Comparison of ENCODE assay signal across 9 mouse cellular contexts in genomic region chr13:44209036-44209435, GRCm38 (mm10).
DNase-seq lines count a peak whose midpoint lies in the region; ATAC-seq and TF ChIP-seq lines count a peak whose summit lies in the region.
"Had no signal": no experiment of that assay in that cellular context is flagged by ENCODE, and none has a peak within 500 bp of the region (broad histone marks: within the 10 kb centered on the region; RNA-seq: fewer than 3 reads in every experiment).

No protein-coding gene starts in this region.

- no peaks in the 10 kb centered on the region for H3K36me3 ChIP-seq in heart, embryonic 11.5 days (ENCODE audit: control insufficient read depth, insufficient read depth, low read length)
- H3K36me3 ChIP-seq in hindbrain, embryonic 11.5 days (ENCODE audit: control insufficient read depth, insufficient read depth, low read length), result no peaks in the 10 kb centered on the region
- no peaks in the 10 kb centered on the region for H3K36me3 ChIP-seq in midbrain, embryonic 12.5 days
- H3K36me3 ChIP-seq: embryonic facial prominence, embryonic 13.5 days had no signal

- H3K27me3 ChIP-seq in heart, embryonic 11.5 days (ENCODE audit: control insufficient read depth, insufficient read depth, low read length), result no peaks in the 10 kb centered on the region
- H3K27me3 ChIP-seq in hindbrain, embryonic 11.5 days (ENCODE audit: control insufficient read depth, insufficient read depth, low read length), result peaks cover 12% of the 10 kb centered on the region
- H3K27me3 ChIP-seq in midbrain, embryonic 12.5 days, result peaks cover 80% of the 10 kb centered on the region

- WGBS in heart, embryonic 11.5 days (ENCODE audit: insufficient replicate concordance), result 38% methylated on average over 11 of the region's 11 CpGs
- 6% methylated on average over 11 of the region's 11 CpGs for WGBS in hindbrain, embryonic 11.5 days
- WGBS in midbrain, embryonic 12.5 days, result 16% methylated on average over 11 of the region's 11 CpGs

- peaks cover 21% of the 10 kb centered on the region for H3K4me1 ChIP-seq in heart, embryonic 11.5 days (ENCODE audit: control insufficient read depth, insufficient read depth, low read length)
- 0 out of 2 replicates have a peak, but pooled peaks cover 2% of the 10 kb centered on the region for H3K4me1 ChIP-seq in hindbrain, embryonic 11.5 days (replicated peaks; ENCODE audit: control insufficient read depth, insufficient read depth, low read length)
- peaks cover 39% of the 10 kb centered on the region for H3K4me1 ChIP-seq in midbrain, embryonic 12.5 days

- no peak for DNase-seq in heart, adult 8-10 months (ENCODE audit: low spot score)
- peak; percentile 61 for DNase-seq in brain, embryonic 14.5 days (ENCODE audit: low read depth)
- DNase-seq in hindbrain, embryonic 11.5 days (ENCODE audit: low spot score), result peak; percentile 35
- DNase-seq in frontal cortex, adult 2 months (ENCODE audit: extremely low spot score in 1 of 2, low spot score in 1 of 2), result no peak
- DNase-seq in yolk sac, embryonic 10.5 days (ENCODE audit: low spot score), result no peak
- DNase-seq in ovary, postnatal 36 days (ENCODE audit: low spot score), result no peak

- no peak for ATAC-seq in heart, embryonic 11.5 days (replicated peaks; ENCODE audit: insufficient number of reproducible peaks, low FRiP score, low TSS enrichment)
- no peak for ATAC-seq in hindbrain, embryonic 11.5 days (ENCODE audit: low FRiP score)
- ATAC-seq in midbrain, embryonic 12.5 days (ENCODE audit: low FRiP score, low read depth), result no peak

- H3K4me2 ChIP-seq in heart, embryonic 11.5 days, result peak overlapping the region; percentile 22; the same call in 1 of the 2 replicates
- peak overlapping the region; percentile 27; the same call in 1 of the 2 replicates for H3K4me2 ChIP-seq in hindbrain, embryonic 11.5 days (replicated peaks; ENCODE audit: low read depth, low read length)
- peak overlapping the region; percentile 35 for H3K4me2 ChIP-seq in midbrain, embryonic 12.5 days (replicated peaks)
- H3K4me2 ChIP-seq: embryonic facial prominence, embryonic 13.5 days had no signal

- TF ChIP-seq POLR2A in brain, embryonic 14.5 days (IDR thresholded peaks at IDR 0.05; ENCODE audit: borderline replicate concordance, extremely low read depth, insufficient read depth, insufficient read length, poor library complexity, severe bottlenecking), result no peak

- H3K9me3 ChIP-seq in heart, embryonic 11.5 days (replicated peaks; ENCODE audit: control insufficient read depth, low read length), result no peaks in the 10 kb centered on the region
- H3K9me3 ChIP-seq in hindbrain, embryonic 11.5 days (ENCODE audit: control insufficient read depth, low read length), result no peaks in the 10 kb centered on the region
- no peaks in the 10 kb centered on the region for H3K9me3 ChIP-seq in midbrain, embryonic 12.5 days
- H3K9me3 ChIP-seq: embryonic facial prominence, embryonic 13.5 days had no signal

- H3K9ac ChIP-seq in heart, embryonic 11.5 days (ENCODE audit: low read depth, low read length), result no peak overlapping the region
- H3K9ac ChIP-seq in hindbrain, embryonic 11.5 days (ENCODE audit: low read depth, low read length), result no peak overlapping the region
- no peak overlapping the region for H3K9ac ChIP-seq in midbrain, embryonic 12.5 days (replicated peaks)
- H3K9ac ChIP-seq: embryonic facial prominence, embryonic 13.5 days had no signal

- TF ChIP-seq CTCF in brain, embryonic 14.5 days (IDR thresholded peaks at IDR 0.05; ENCODE audit: borderline replicate concordance, extremely low read depth, insufficient read depth, insufficient read length), result no peak

- H3K4me3 ChIP-seq in heart, embryonic 11.5 days (ENCODE audit: low read depth, low read length), result no peak overlapping the region
- H3K4me3 ChIP-seq in hindbrain, embryonic 11.5 days (ENCODE audit: low read depth, low read length), result no peak overlapping the region
- H3K4me3 ChIP-seq in midbrain, embryonic 12.5 days, result no peak overlapping the region
- H3K4me3 ChIP-seq: embryonic facial prominence, embryonic 13.5 days had no signal

- no peak overlapping the region for H3K27ac ChIP-seq in heart, embryonic 11.5 days (ENCODE audit: low read depth, low read length)
- H3K27ac ChIP-seq in hindbrain, embryonic 11.5 days (ENCODE audit: low read depth, low read length), result no peak overlapping the region
- no peak overlapping the region for H3K27ac ChIP-seq in midbrain, embryonic 12.5 days (replicated peaks)
- H3K27ac ChIP-seq: embryonic facial prominence, embryonic 13.5 days had no signal

Comparison
In these comparisons a context has a peak if more than half of its experiments do, and no peak if none do; other contexts are left out.
1. DNase-seq: peak in brain, embryonic 14.5 days (single experiment) and hindbrain, embryonic 11.5 days (single experiment); none in heart, adult 8-10 months (single experiment), frontal cortex, adult 2 months (0 of 2), yolk sac, embryonic 10.5 days (single experiment) and ovary, postnatal 36 days (single experiment).
2. Peak in every context shown above with its lines, with median percentiles within 50 percentile points of each other: H3K4me2 ChIP-seq.